Mouse (Mus musculus): ENCODE measurements at regions not wholly inside any gene's neighbourhood (a gene's known extent, or its start where the extent isn't known, plus 50 kb on each side); places are given as distances from the start of the nearest gene placed in this dataset.

DNA sequence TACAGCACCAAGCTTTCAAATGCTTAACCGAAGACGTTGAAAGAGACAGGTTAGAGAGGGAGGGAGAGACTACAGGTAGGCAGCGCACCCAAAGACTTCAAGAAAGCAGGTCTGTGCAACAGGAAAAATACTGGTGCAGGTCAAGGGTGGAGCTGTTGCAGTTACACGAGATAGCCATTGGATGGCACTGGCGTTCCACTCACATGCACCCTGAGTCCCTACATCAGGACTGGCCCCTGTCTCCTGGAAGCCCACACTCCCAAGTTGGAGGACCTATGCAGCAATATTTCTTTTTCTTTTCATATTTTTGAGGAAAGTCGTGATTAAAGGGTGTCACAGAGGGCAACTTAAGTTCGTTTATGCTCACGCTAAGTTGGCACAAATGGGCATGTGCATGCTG lies 80.5 kb downstream of the Zfp648 start:
- TF ChIP-seq EP300 (IDR thresholded peaks at IDR 0.05; ENCODE audit: insufficient read depth, low read depth, low read length) (peak; percentile 76; the same call in 1 of the 2 replicates), CTCF (IDR thresholded peaks at IDR 0.05) (peak; percentile 88), POLR2A (IDR thresholded peaks at IDR 0.05; ENCODE audit: insufficient read depth, low read depth, low read length) (no peak)
